Mouse (Mus musculus): ENCODE measurements at regions not wholly inside any gene's neighbourhood (a gene's known extent, or its start where the extent isn't known, plus 50 kb on each side); places are given as distances from the start of the nearest gene placed in this dataset.

GRCm38 (mm10) chr8:128111132-128111531, 247.3 kb upstream of the Nrp1 start:
- H3K4me3 ChIP-seq (ENCODE audit: control insufficient read depth, low read depth, low read length): no peak overlapping the region
- TF ChIP-seq POLR2A (IDR thresholded peaks at IDR 0.05; ENCODE audit: control insufficient read depth, low read depth, low read length) (no peak), CTCF (IDR thresholded peaks at IDR 0.05; ENCODE audit: control insufficient read depth, insufficient read depth, insufficient replicate concordance, low read depth, low read length) (no peak)
- H3K27ac ChIP-seq (ENCODE audit: control insufficient read depth, insufficient read depth, low read depth, low read length): no peak overlapping the region
- H3K27me3 ChIP-seq (ENCODE audit: control insufficient read depth, insufficient read depth, low read length): no peaks in the 10 kb centered on the region
- H3K36me3 ChIP-seq (ENCODE audit: control insufficient read depth, insufficient read depth, low read length): no peaks in the 10 kb centered on the region
- no peaks in the 10 kb centered on the region for H3K4me1 ChIP-seq (ENCODE audit: control insufficient read depth, insufficient read depth, low read length)

- Histone ChIP-seq H3K27me3 (ENCODE audit: control insufficient read depth, insufficient read depth, low read length) (no peaks in the 10 kb centered on the region), H3K4me3 (ENCODE audit: control insufficient read depth, low read depth, low read length) (no peak overlapping the region), H3K27ac (ENCODE audit: control insufficient read depth, insufficient read depth, low read depth, low read length) (no peak overlapping the region), H3K36me3 (ENCODE audit: control insufficient read depth, insufficient read depth, low read length) (no peaks in the 10 kb centered on the region), H3K4me1 (ENCODE audit: control insufficient read depth, insufficient read depth, low read length) (no peaks in the 10 kb centered on the region)
- TF ChIP-seq CTCF (IDR thresholded peaks at IDR 0.05; ENCODE audit: control insufficient read depth, insufficient read depth, insufficient replicate concordance, low read depth, low read length): no peak
- no peak for TF ChIP-seq POLR2A (IDR thresholded peaks at IDR 0.05; ENCODE audit: control insufficient read depth, low read depth, low read length)
These were observed 245.3 kb upstream of the Nrp1 start for GRCm38 (mm10) chr8:128113116-128113515.

- Histone ChIP-seq H3K27me3 (ENCODE audit: control insufficient read depth, insufficient read depth, low read length) (no peaks in the 10 kb centered on the region), H3K4me3 (ENCODE audit: control insufficient read depth, low read depth, low read length) (no peak overlapping the region), H3K4me1 (ENCODE audit: control insufficient read depth, insufficient read depth, low read length) (no peaks in the 10 kb centered on the region), H3K36me3 (ENCODE audit: control insufficient read depth, insufficient read depth, low read length) (no peaks in the 10 kb centered on the region), H3K27ac (ENCODE audit: control insufficient read depth, insufficient read depth, low read depth, low read length) (no peak overlapping the region)
- TF ChIP-seq POLR2A (IDR thresholded peaks at IDR 0.05; ENCODE audit: control insufficient read depth, low read depth, low read length) (no peak), CTCF (IDR thresholded peaks at IDR 0.05; ENCODE audit: control insufficient read depth, insufficient read depth, insufficient replicate concordance, low read depth, low read length) (no peak)
These were observed 217.0 kb upstream of the Nrp1 start for GRCm38 (mm10) chr8:128141290-128141966.

- no peaks in the 10 kb centered on the region for H3K4me1 ChIP-seq (ENCODE audit: control insufficient read depth, insufficient read depth, low read length)
- H3K4me3 ChIP-seq (ENCODE audit: control insufficient read depth, low read depth, low read length): no peak overlapping the region
- no peak overlapping the region for H3K27ac ChIP-seq (ENCODE audit: control insufficient read depth, insufficient read depth, low read depth, low read length)
- H3K27me3 ChIP-seq (ENCODE audit: control insufficient read depth, insufficient read depth, low read length): no peaks in the 10 kb centered on the region
- TF ChIP-seq CTCF (IDR thresholded peaks at IDR 0.05; ENCODE audit: control insufficient read depth, insufficient read depth, insufficient replicate concordance, low read depth, low read length): no peak
- TF ChIP-seq POLR2A (IDR thresholded peaks at IDR 0.05; ENCODE audit: control insufficient read depth, low read depth, low read length): no peak
- no peaks in the 10 kb centered on the region for H3K36me3 ChIP-seq (ENCODE audit: control insufficient read depth, insufficient read depth, low read length)
These were observed 210.0 kb upstream of the Nrp1 start for GRCm38 (mm10) chr8:128148351-128148942.

GRCm38 (mm10) chr8:128155604-128156003, 202.8 kb upstream of the Nrp1 start:
- no peak for TF ChIP-seq CTCF (IDR thresholded peaks at IDR 0.05; ENCODE audit: control insufficient read depth, insufficient read depth, insufficient replicate concordance, low read depth, low read length)
- TF ChIP-seq POLR2A (IDR thresholded peaks at IDR 0.05; ENCODE audit: control insufficient read depth, low read depth, low read length): no peak
- no peaks in the 10 kb centered on the region for H3K4me1 ChIP-seq (ENCODE audit: control insufficient read depth, insufficient read depth, low read length)
- no peak overlapping the region for H3K4me3 ChIP-seq (ENCODE audit: control insufficient read depth, low read depth, low read length)
- H3K27me3 ChIP-seq (ENCODE audit: control insufficient read depth, insufficient read depth, low read length): no peaks in the 10 kb centered on the region
- H3K27ac ChIP-seq (ENCODE audit: control insufficient read depth, insufficient read depth, low read depth, low read length): no peak overlapping the region
- H3K36me3 ChIP-seq (ENCODE audit: control insufficient read depth, insufficient read depth, low read length): no peaks in the 10 kb centered on the region

- H3K27ac ChIP-seq (ENCODE audit: control insufficient read depth, insufficient read depth, low read depth, low read length): no peak overlapping the region
- H3K36me3 ChIP-seq (ENCODE audit: control insufficient read depth, insufficient read depth, low read length): no peaks in the 10 kb centered on the region
- H3K27me3 ChIP-seq (ENCODE audit: control insufficient read depth, insufficient read depth, low read length): no peaks in the 10 kb centered on the region
- no peaks in the 10 kb centered on the region for H3K4me1 ChIP-seq (ENCODE audit: control insufficient read depth, insufficient read depth, low read length)
- no peak overlapping the region for H3K4me3 ChIP-seq (ENCODE audit: control insufficient read depth, low read depth, low read length)
- no peak for TF ChIP-seq POLR2A (IDR thresholded peaks at IDR 0.05; ENCODE audit: control insufficient read depth, low read depth, low read length)
- no peak for TF ChIP-seq CTCF (IDR thresholded peaks at IDR 0.05; ENCODE audit: control insufficient read depth, insufficient read depth, insufficient replicate concordance, low read depth, low read length)
These were observed 202.2 kb upstream of the Nrp1 start for GRCm38 (mm10) chr8:128156221-128156620.

GRCm38 (mm10) chr8:128162857-128163256, 195.5 kb upstream of the Nrp1 start:
- no peaks in the 10 kb centered on the region for H3K36me3 ChIP-seq (ENCODE audit: control insufficient read depth, insufficient read depth, low read length)
- no peaks in the 10 kb centered on the region for H3K4me1 ChIP-seq (ENCODE audit: control insufficient read depth, insufficient read depth, low read length)
- TF ChIP-seq CTCF (IDR thresholded peaks at IDR 0.05; ENCODE audit: control insufficient read depth, insufficient read depth, insufficient replicate concordance, low read depth, low read length) (no peak), POLR2A (IDR thresholded peaks at IDR 0.05; ENCODE audit: control insufficient read depth, low read depth, low read length) (no peak)
- no peaks in the 10 kb centered on the region for H3K27me3 ChIP-seq (ENCODE audit: control insufficient read depth, insufficient read depth, low read length)
- H3K4me3 ChIP-seq (ENCODE audit: control insufficient read depth, low read depth, low read length): no peak overlapping the region
- H3K27ac ChIP-seq (ENCODE audit: control insufficient read depth, insufficient read depth, low read depth, low read length): no peak overlapping the region

Data from testis, adult 2 months (tissue).